Mouse (Mus musculus) left cerebral cortex, postnatal 4 days (tissue): Measurements from ENCODE around the gene H2-Eb2. TPM values are rescaled to one million over a fixed set of nuclear protein-coding genes. Genes with fewer than 3 reads are reported as not detected.
A peak's percentile ranks its signal among the peaks of the same experiment; 100 is the strongest.
"Not testable (repeated sequence)": the region's sequence is repeated elsewhere in the genome, so short reads cannot be mapped to it uniquely, and the experiment has no call there.

ENCODE experiments used
- DNase-seq: peaks from one replicate; pipeline ENCODE4 v3.0.0-alpha.2; 2022
- intact Hi-C: fragments of 180-260 bp; cut with DNase I; formaldehyde crosslinking; loops from one replicate; pipeline ENCODE4 v1.15.1; 2025
- total RNA-seq, 2 experiments: library from RNA; stranded (reverse); gene quantifications; 2 replicates each; pipeline ENCODE4 v1.2.3; 2021

The H2-Eb2 gene
- total RNA-seq, 2 experiments from 2014 or later = not detected

- peak; percentile 77 for DNase-seq
- intact Hi-C loops = loop anchor here (5.0 kb wide), 1 partner anchor 53 kb away; no protein-coding TSS in a partner anchor
These were observed 20.0 kb upstream of the H2-Eb2 start, which contains the start of gene H2-Eb1 for GRCm38 (mm10) chr17:34305380-34306030. Gene H2-Eb1 (plus strand): TSS chr17:34305867.

DNA sequence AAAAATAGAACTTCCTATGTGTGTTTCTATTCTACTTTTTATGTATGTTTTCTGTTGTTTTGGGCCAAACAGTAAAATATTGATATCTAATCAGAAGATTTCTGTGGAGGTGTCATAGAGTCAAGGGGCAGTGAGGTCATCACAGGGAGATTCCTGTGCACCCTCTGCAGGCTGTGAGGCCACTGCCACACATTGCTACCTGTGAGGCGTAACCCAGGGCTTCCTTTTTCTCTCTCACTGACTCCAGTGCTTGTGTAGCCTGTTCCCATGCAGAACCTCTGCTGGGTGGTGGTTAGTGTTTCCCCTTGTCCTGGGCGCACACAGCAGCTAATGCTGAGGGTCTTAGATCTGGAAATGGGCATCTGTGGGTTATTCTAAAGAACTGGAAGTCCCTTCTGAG is 19.1 kb upstream of the H2-Eb2 start:
- no peak for DNase-seq
- intact Hi-C loops = loop anchor here (5.0 kb wide), 1 partner anchor 54 kb away; no protein-coding TSS in a partner anchor

- intact Hi-C loops = loop anchor here (5.0 kb wide), 1 partner anchor 55 kb away; no protein-coding TSS in a partner anchor
- DNase-seq = no peak
These were observed 18.2 kb upstream of the H2-Eb2 start for GRCm38 (mm10) chr17:34307216-34307615.

- no peak for DNase-seq
- intact Hi-C loops = loop anchor here (5.0 kb wide), 1 partner anchor 56 kb away; no protein-coding TSS in a partner anchor
These were observed 17.3 kb upstream of the H2-Eb2 start for GRCm38 (mm10) chr17:34308161-34308560.

- intact Hi-C loops = loop anchor here (5.0 kb wide), 1 partner anchor 57 kb away; no protein-coding TSS in a partner anchor
- DNase-seq = no peak
These were observed 16.2 kb upstream of the H2-Eb2 start for GRCm38 (mm10) chr17:34309225-34309624.

DNA sequence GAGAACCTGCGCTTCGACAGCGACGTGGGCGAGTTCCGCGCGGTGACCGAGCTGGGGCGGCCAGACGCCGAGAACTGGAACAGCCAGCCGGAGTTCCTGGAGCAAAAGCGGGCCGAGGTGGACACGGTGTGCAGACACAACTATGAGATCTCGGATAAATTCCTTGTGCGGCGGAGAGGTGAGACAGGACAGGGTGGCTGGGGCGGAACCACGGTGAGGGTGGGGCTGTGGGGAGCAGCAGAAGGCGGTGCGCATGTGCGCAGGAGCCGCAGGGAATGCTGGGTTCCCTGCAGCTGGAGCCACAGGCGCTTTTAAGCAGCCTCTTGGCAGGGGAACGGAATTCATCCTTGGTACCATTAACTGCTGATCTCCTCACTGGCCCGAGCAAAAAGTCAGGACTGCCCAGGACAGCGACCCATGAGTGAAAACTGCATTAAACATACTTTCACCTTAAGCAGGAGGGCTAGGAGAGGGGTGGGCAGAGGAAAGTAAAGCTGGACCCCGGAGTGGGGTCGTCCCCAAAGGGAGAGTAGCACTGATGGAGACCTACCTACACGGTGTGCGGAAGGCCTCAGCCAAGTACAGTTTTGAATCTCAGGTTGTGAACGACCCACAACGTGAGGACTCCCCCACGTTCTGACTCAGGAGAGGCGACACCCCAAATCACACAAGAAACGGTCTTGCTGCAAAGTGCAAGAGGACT is 15.6 kb upstream of the H2-Eb2 start:
- DNase-seq = peak; percentile 50
- intact Hi-C loops = loop anchor here (5.0 kb wide), 2 partner anchors 48 to 58 kb away; no protein-coding TSS in a partner anchor

DNA sequence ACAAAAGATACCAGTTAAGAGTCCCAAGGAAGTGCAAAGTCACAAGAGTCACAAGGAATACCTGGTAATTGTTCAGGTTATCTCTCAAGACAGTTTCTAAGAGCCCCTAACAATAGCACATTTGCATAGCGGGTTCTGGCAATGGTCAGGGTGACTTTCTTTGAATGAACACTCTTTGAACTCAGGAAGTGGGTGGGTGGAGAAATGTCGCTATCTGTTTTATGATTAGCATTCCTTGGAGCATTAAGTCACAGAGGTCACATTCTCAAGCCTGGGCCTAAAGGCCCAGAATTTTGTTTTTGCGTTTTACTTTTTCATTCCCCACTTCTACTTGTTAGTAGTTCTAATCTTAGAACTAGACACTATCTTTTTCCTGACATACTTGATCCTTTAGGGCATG is 14.9 kb upstream of the H2-Eb2 start:
- not testable (repeated sequence) for DNase-seq
- intact Hi-C loops = loop anchor here (5.0 kb wide), 1 partner anchor 48 kb away; no protein-coding TSS in a partner anchor

- no peak for DNase-seq
- intact Hi-C loops = loop anchor here (5.0 kb wide), 1 partner anchor 50 kb away; no protein-coding TSS in a partner anchor
These were observed 13.3 kb upstream of the H2-Eb2 start for GRCm38 (mm10) chr17:34312185-34312584.

GRCm38 (mm10) chr17:34313393-34313792 is 12.1 kb upstream of the H2-Eb2 start:
- intact Hi-C loops = loop anchor here (5.0 kb wide), 1 partner anchor 51 kb away; no protein-coding TSS in a partner anchor
- DNase-seq = peak; percentile 75

DNA sequence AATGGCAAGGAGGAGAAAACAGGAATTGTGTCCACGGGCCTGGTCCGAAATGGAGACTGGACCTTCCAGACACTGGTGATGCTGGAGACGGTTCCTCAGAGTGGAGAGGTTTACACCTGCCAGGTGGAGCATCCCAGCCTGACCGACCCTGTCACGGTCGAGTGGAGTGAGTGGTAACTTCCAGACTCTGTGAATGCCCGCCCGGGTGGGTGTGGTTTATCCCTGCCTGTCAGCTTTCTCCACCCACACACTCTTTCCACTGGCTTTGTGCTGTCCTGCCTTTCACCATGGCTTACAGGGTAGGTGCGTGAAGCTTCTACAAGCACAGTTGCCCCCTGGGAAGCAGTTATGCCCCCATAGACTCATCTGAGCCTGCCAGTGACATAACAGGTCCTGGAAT is 11.2 kb upstream of the H2-Eb2 start:
- intact Hi-C loops = loop anchor here (5.0 kb wide), 1 partner anchor 52 kb away; no protein-coding TSS in a partner anchor
- no peak for DNase-seq

DNA sequence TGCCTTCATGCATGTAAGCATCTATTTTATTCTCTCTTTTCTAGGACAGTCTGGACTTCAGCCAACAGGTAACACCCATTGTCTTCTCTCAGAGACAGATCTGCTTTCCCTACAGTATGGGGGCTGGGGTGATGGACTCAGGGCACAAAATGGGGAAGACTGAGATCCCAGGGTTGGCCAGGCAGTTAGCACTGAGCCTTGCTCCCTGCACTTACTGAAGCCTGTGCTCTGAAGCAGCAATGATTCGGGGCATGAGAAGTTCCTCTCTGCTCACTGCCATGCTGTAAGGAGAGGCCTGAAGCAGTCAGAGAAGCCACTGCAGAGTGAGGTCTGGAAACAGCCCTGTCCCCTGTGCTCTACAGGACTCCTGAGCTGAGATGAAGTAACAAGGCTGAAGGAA is 10.0 kb upstream of the H2-Eb2 start:
- intact Hi-C loops = no loop called here
- no peak for DNase-seq

DNA sequence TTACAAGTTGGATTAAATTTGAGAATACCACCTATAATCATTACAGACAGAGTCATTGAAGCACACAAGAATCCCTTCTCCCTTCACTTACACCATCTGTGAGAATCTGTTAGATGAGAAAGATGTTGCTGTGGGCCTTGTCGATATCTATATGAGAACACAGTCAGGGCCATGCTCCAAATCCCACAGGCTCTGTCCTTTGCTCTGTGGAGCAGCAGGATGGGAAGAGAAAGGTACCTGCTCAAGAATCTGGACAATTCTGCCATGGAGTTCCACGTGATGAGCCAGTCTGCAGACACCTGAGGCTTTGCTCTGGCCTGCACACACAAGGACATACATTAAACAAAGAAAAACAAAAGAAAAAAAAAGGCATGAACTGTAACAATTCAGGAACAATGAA is 8.8 kb upstream of the H2-Eb2 start:
- DNase-seq = no peak
- intact Hi-C loops = no loop called here

DNA sequence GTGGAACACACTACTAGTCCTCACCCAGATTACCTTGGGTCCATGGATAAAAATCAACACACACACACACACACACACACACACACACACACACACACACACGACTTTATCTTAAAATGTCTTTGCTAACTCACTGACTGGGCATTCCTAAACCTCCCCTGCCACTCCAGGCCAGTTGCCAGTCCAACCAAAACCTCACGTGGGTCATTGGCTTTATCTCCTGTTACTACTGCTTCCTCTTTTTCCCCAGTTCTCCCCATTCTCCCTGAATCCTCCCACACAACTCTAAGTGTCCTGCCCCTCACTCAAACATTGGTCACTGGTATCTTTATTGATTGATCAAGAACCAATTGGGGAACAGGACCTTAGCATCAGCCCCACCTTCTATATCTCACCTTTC is 8.2 kb upstream of the H2-Eb2 start:
- no peak for DNase-seq
- intact Hi-C loops = no loop called here

GRCm38 (mm10) chr17:34326373-34326772 is 908 bp downstream of the H2-Eb2 start:
- no peak for DNase-seq
- intact Hi-C loops = no loop called here

- no peak for DNase-seq
- intact Hi-C loops = no loop called here
These were observed 4.3 kb downstream of the H2-Eb2 start for GRCm38 (mm10) chr17:34329807-34330206.

DNA sequence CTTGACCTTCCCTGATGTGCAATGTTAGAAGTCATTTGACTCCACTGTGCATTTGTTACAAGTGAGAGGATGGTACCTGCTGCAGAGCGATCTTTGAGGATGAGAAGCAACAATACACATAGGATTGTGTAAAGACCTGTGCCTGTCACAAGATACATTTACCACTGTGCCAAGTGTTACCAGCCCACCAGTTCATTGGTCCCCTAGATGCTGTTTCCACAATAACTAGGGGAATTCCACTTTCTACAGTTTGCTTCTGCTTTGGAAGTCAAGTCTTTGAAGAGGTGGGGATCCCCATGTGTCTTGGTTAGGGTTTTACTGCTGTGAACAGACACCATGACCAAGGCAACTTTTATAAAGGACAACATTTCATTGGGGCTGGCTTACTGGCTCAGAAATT is 5.7 kb downstream of the H2-Eb2 start:
- DNase-seq = no peak
- intact Hi-C loops = no loop called here

- intact Hi-C loops = loop anchor here (10.0 kb wide), 1 partner anchor 96 kb away; no protein-coding TSS in a partner anchor
- no peak for DNase-seq
These were observed 15.3 kb downstream of the H2-Eb2 start for GRCm38 (mm10) chr17:34340619-34341402.

- DNase-seq = no peak
- intact Hi-C loops = loop anchor here (5.0 to 10.0 kb wide), 2 partner anchors 100 to 173 kb away; no protein-coding TSS in a partner anchor
These were observed 19.4 kb downstream of the H2-Eb2 start for GRCm38 (mm10) chr17:34344882-34345281.

DNA sequence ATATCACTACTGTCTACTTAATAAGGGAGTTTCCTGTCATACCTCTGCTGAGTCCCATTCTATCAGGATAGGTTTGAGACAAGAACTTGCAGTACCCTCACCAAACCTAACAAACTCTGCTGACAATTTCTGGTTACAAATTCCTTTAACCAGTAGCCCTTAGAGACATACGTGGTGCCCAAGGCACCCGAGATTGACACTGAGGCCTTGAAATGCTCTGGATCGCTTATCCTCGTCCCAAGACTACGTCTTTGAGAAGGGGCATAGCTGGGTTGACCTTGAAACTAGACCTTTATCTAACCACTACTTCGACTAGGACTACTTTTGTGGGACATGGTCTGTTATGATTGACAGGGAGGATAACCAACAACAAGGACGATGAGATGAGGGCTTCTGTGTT is 20.0 kb downstream of the H2-Eb2 start:
- no peak for DNase-seq
- intact Hi-C loops = loop anchor here (5.0 to 10.0 kb wide), 2 partner anchors 101 to 173 kb away; no protein-coding TSS in a partner anchor

- no peak for DNase-seq
These were observed 20.6 kb downstream of the H2-Eb2 start for GRCm38 (mm10) chr17:34346041-34346440.

More at GRCm38 (mm10) chr17:34346041-34346440, 20.6 kb downstream of the H2-Eb2 start:
- intact Hi-C loops = loop anchor here (5.0 to 10.0 kb wide), 2 partner anchors 101 to 174 kb away; no protein-coding TSS in a partner anchor
